Mouse (Mus musculus) ovary, postnatal 14 days (tissue): ENCODE data around the gene Hsd17b7.

Experiments used
- DNase-seq: peaks from one replicate; pipeline ENCODE4 v3.0.0; 2022; ENCODE audit warnings: low spot score

The Hsd17b7 gene

GRCm38 (mm10) chr1:169934005-169934725 lies 34.9 kb downstream of the Hsd17b7 start:
- peak; percentile 53 for DNase-seq

GRCm38 (mm10) chr1:169932122-169932746 lies 36.8 kb downstream of the Hsd17b7 start:
- no peak for DNase-seq

- DNase-seq: no peak
Measured at GRCm38 (mm10) chr1:169931698-169932097, 37.3 kb downstream of the Hsd17b7 start.

- DNase-seq: no peak
Measured at GRCm38 (mm10) chr1:169928454-169928971, 40.5 kb downstream of the Hsd17b7 start, which contains the start of gene Ccdc190. Gene Ccdc190, plus strand, starts transcription at chr1:169928648.

GRCm38 (mm10) chr1:169927753-169928369 lies 41.2 kb downstream of the Hsd17b7 start:
- no peak for DNase-seq

- no peak for DNase-seq
Measured at GRCm38 (mm10) chr1:169924567-169924966, 44.5 kb downstream of the Hsd17b7 start.

GRCm38 (mm10) chr1:169921710-169922211 lies 47.3 kb downstream of the Hsd17b7 start:
- DNase-seq: peak; percentile 11

- DNase-seq: peak; percentile 76
Measured at GRCm38 (mm10) chr1:169919211-169919610, 49.8 kb downstream of the Hsd17b7 start.

GRCm38 (mm10) chr1:169917998-169918397 lies 51.0 kb downstream of the Hsd17b7 start:
- peak; percentile 44 for DNase-seq

GRCm38 (mm10) chr1:169917115-169917796 lies 51.8 kb downstream of the Hsd17b7 start:
- no peak for DNase-seq

GRCm38 (mm10) chr1:169916659-169917058 lies 52.4 kb downstream of the Hsd17b7 start:
- DNase-seq: no peak

GRCm38 (mm10) chr1:169911526-169911925 lies 57.5 kb downstream of the Hsd17b7 start:
- no peak for DNase-seq

GRCm38 (mm10) chr1:169910751-169911150 lies 58.3 kb downstream of the Hsd17b7 start:
- DNase-seq: no peak

- DNase-seq: no peak
Measured at GRCm38 (mm10) chr1:169909659-169910058, 59.4 kb downstream of the Hsd17b7 start.

GRCm38 (mm10) chr1:169909163-169909562 lies 59.9 kb downstream of the Hsd17b7 start:
- DNase-seq: no peak

GRCm38 (mm10) chr1:169900771-169901336 lies 68.2 kb downstream of the Hsd17b7 start:
- DNase-seq: no peak
